Mouse (Mus musculus): ENCODE data around the gene Ap1g2.

Gene Ap1g2

GRCm38 (mm10) chr14:55053708-55054190 lies 52.6 kb downstream of the Ap1g2 start:
- no peak for DNase-seq

- no peak for DNase-seq
Measured at GRCm38 (mm10) chr14:55053050-55053449, 53.3 kb downstream of the Ap1g2 start.

GRCm38 (mm10) chr14:55052496-55052895 lies 53.9 kb downstream of the Ap1g2 start:
- no peak for DNase-seq
